8 mouse cellular contexts compared by ENCODE assay signal in genomic region chr16:67619906-67620781, GRCm38 (mm10). TPM values are rescaled to one million over a fixed set of nuclear protein-coding genes. Genes with fewer than 3 reads are reported as not detected.
DNase-seq lines count a peak whose midpoint lies in the region; ATAC-seq and TF ChIP-seq lines count a peak whose summit lies in the region.

No protein-coding gene starts in this region.

- H3K9me3 ChIP-seq in embryonic facial prominence, embryonic 11.5 days (replicated peaks; ENCODE audit: control insufficient read depth, low read length) = no peaks in the 10 kb centered on the region
- no peaks in the 10 kb centered on the region for H3K9me3 ChIP-seq in heart, embryonic 15.5 days (replicated peaks)
- H3K9me3 ChIP-seq in liver, embryonic 14.5 days (ENCODE audit: control insufficient read depth, low read length) = no peaks in the 10 kb centered on the region
- no peaks in the 10 kb centered on the region for H3K9me3 ChIP-seq in neural tube, embryonic 13.5 days

- peak overlapping the region; percentile 54 for H3K9ac ChIP-seq in embryonic facial prominence, embryonic 11.5 days (replicated peaks; ENCODE audit: low read length)
- H3K9ac ChIP-seq in heart, embryonic 15.5 days = peak overlapping the region; percentile 56
- no peak overlapping the region for H3K9ac ChIP-seq in liver, embryonic 14.5 days (replicated peaks)
- H3K9ac ChIP-seq in neural tube, embryonic 13.5 days = peak overlapping the region; percentile 90

- under 1% methylated on average over 48 of the region's 61 CpGs for WGBS in embryonic facial prominence, embryonic 11.5 days
- WGBS in heart, embryonic 15.5 days = under 1% methylated on average over 61 of the region's 61 CpGs
- WGBS in liver, embryonic 14.5 days (ENCODE audit: insufficient replicate concordance) = under 1% methylated on average over 56 of the region's 61 CpGs
- WGBS in neural tube, embryonic 13.5 days = under 1% methylated on average over 58 of the region's 61 CpGs

- no peak for TF ChIP-seq EP300 in liver, embryonic 14.5 days (IDR thresholded peaks at IDR 0.05; ENCODE audit: low read depth)

- no peak for TF ChIP-seq CTCF in C2C12 (IDR thresholded peaks at IDR 0.05; ENCODE audit: control insufficient read depth, insufficient read depth, insufficient read length)
- TF ChIP-seq CTCF in liver, embryonic 14.5 days (IDR thresholded peaks at IDR 0.05; ENCODE audit: low read depth) = 0 out of 2 replicates have a peak, but pooled peaks have one; percentile 5

- H3K4me2 ChIP-seq in embryonic facial prominence, embryonic 11.5 days (ENCODE audit: low read depth, low read length) = peak overlapping the region; percentile 87
- H3K4me2 ChIP-seq in heart, embryonic 15.5 days = peak overlapping the region; percentile 100
- peak overlapping the region; percentile 75 for H3K4me2 ChIP-seq in liver, embryonic 14.5 days (ENCODE audit: low read depth)
- peak overlapping the region; percentile 70 for H3K4me2 ChIP-seq in neural tube, embryonic 13.5 days

- peak overlapping the region; percentile 46 for H3ac ChIP-seq in C2C12 (ENCODE audit: control insufficient read depth, insufficient read length, low read depth)

- ATAC-seq in embryonic facial prominence, embryonic 11.5 days (replicated peaks; ENCODE audit: insufficient number of reproducible peaks, low FRiP score, low TSS enrichment, low read depth) = peak; percentile 74
- ATAC-seq in heart, embryonic 15.5 days (replicated peaks; ENCODE audit: insufficient number of reproducible peaks, insufficient read depth, low FRiP score, low read depth) = peak; percentile 16; the same call in 1 of the 2 replicates
- peak; percentile 29 for ATAC-seq in liver, embryonic 14.5 days (ENCODE audit: insufficient read depth)
- ATAC-seq in neural tube, embryonic 13.5 days (ENCODE audit: low read depth) = peak; percentile 71

- peak; percentile 35 for DNase-seq in adrenal gland, postnatal 14 days
- DNase-seq in embryonic facial prominence, embryonic 11.5 days (ENCODE audit: low spot score) = peak; percentile 67
- DNase-seq in kidney, postnatal 14 days = peak; percentile 25
- DNase-seq in liver, embryonic 14.5 days (ENCODE audit: low read depth in 3 of 3, low spot score in 3 of 3) = no peak
- peak; percentile 19 to 66 for DNase-seq in urinary bladder, postnatal 4 days (ENCODE audit: low spot score in 2 of 2)

- H3K4me3 ChIP-seq in C2C12 (ENCODE audit: insufficient read depth, poor library complexity, severe bottlenecking) = peak overlapping the region; percentile 11
- peak overlapping the region; percentile 73 for H3K4me3 ChIP-seq in embryonic facial prominence, embryonic 11.5 days (ENCODE audit: low read depth, low read length)
- peak overlapping the region; percentile 83 for H3K4me3 ChIP-seq in heart, embryonic 15.5 days
- peak overlapping the region; percentile 52 to 55 for H3K4me3 ChIP-seq in liver, embryonic 14.5 days (ENCODE audit: insufficient read depth in 1 of 2, low read depth in 2 of 2, low read length in 2 of 2)
- H3K4me3 ChIP-seq in neural tube, embryonic 13.5 days = peak overlapping the region; percentile 84

- no peak overlapping the region for H3K27ac ChIP-seq in embryonic facial prominence, embryonic 11.5 days (replicated peaks; ENCODE audit: low read depth, low read length)
- no peak overlapping the region for H3K27ac ChIP-seq in heart, embryonic 15.5 days
- no peak overlapping the region for H3K27ac ChIP-seq in liver, embryonic 14.5 days
- peak overlapping the region; percentile 95 for H3K27ac ChIP-seq in neural tube, embryonic 13.5 days (replicated peaks)

- no peaks in the 10 kb centered on the region for H3K36me3 ChIP-seq in C2C12 (ENCODE audit: control insufficient read depth, insufficient read depth)
- H3K36me3 ChIP-seq in embryonic facial prominence, embryonic 11.5 days (replicated peaks; ENCODE audit: control insufficient read depth, insufficient read depth, low read depth, low read length) = no peaks in the 10 kb centered on the region
- H3K36me3 ChIP-seq in heart, embryonic 15.5 days = no peaks in the 10 kb centered on the region
- no peaks in the 10 kb centered on the region for H3K36me3 ChIP-seq in liver, embryonic 14.5 days (replicated peaks; ENCODE audit: control insufficient read depth, insufficient read depth, low read depth)
- H3K36me3 ChIP-seq in neural tube, embryonic 13.5 days = no peaks in the 10 kb centered on the region

- peaks cover 11% of the 10 kb centered on the region for H3K27me3 ChIP-seq in C2C12 (ENCODE audit: control insufficient read depth, insufficient read depth, insufficient read length)
- H3K27me3 ChIP-seq in embryonic facial prominence, embryonic 11.5 days (ENCODE audit: control insufficient read depth, insufficient read depth, low read length) = 0 out of 2 replicates have a peak, but pooled peaks cover 4% of the 10 kb centered on the region
- peaks cover 36% of the 10 kb centered on the region for H3K27me3 ChIP-seq in heart, embryonic 15.5 days
- H3K27me3 ChIP-seq in liver, embryonic 14.5 days (ENCODE audit: control insufficient read depth, insufficient read depth, low read length) = peaks cover 31% of the 10 kb centered on the region
- no peaks in the 10 kb centered on the region; the same call in 1 of the 2 replicates for H3K27me3 ChIP-seq in neural tube, embryonic 13.5 days

- no peaks in the 10 kb centered on the region for H3K79me2 ChIP-seq in C2C12 (ENCODE audit: control insufficient read depth, insufficient read depth)

- no peaks in the 10 kb centered on the region for H3K79me3 ChIP-seq in C2C12 (ENCODE audit: low read depth)

- no peaks in the 10 kb centered on the region for H3K4me1 ChIP-seq in embryonic facial prominence, embryonic 11.5 days (ENCODE audit: control insufficient read depth, insufficient read depth, low read length)
- peaks cover 18% of the 10 kb centered on the region for H3K4me1 ChIP-seq in heart, embryonic 15.5 days (replicated peaks)
- H3K4me1 ChIP-seq in liver, embryonic 14.5 days (replicated peaks; ENCODE audit: control insufficient read depth in 2 of 2, insufficient read depth in 2 of 2, low read length in 1 of 2) = no peaks in the 10 kb centered on the region
- H3K4me1 ChIP-seq in neural tube, embryonic 13.5 days (replicated peaks) = peaks cover 12% of the 10 kb centered on the region; the same call in 1 of the 2 replicates

TF ChIP-seq in C2C12, 6 proteins besides CTCF, POLR2A, EP300 and RAD21:
- TF ChIP-seq USF1 (IDR thresholded peaks at IDR 0.05; ENCODE audit: low read depth) (no peak), CEBPB (IDR thresholded peaks at IDR 0.05; ENCODE audit: low read depth) (no peak), MYOD1 (IDR thresholded peaks at IDR 0.05; ENCODE audit: control insufficient read depth, insufficient read length, low read depth) (no peak), MYOG (IDR thresholded peaks at IDR 0.05; ENCODE audit: control insufficient read depth, extremely low read depth, insufficient read length) (no peak), FOSL1 (IDR thresholded peaks at IDR 0.05; ENCODE audit: insufficient read depth, low read length, poor library complexity, severe bottlenecking) (no peak), MAX (IDR thresholded peaks at IDR 0.05) (no peak)

RNA-seq across cellular contexts. Expression of gene Cadm2, which starts 0.6 kb away (rescaled TPM):
- polyA plus RNA-seq in C2C12 (2012; fragmentation: generic; extraction: Trizol) = not detected
- 0.56 and 1.4 TPM in 2 replicates for total RNA-seq in adrenal gland, postnatal 14 days (2021)
- polyA plus RNA-seq in embryonic facial prominence, embryonic 11.5 days (2014; fragmentation: Nextera tagmentation; extraction: Ambion mirVana) = 0.81 and 1.6 TPM in 2 replicates
- polyA plus RNA-seq in heart, embryonic 15.5 days (2015; fragmentation: Nextera tagmentation; extraction: Ambion mirVana) = 0.20 TPM in 2 replicates
- polyA plus RNA-seq in liver, embryonic 14.5 days (2012; rRNA removed) = 0.02 and 0.06 TPM in 2 replicates
- not detected in 2 replicates for polyA plus RNA-seq in liver, embryonic 14.5 days (2014; fragmentation: Nextera tagmentation; extraction: Ambion mirVana)
- 30.1 and 31.6 TPM in 2 replicates for polyA plus RNA-seq in neural tube, embryonic 13.5 days (2015; fragmentation: Nextera tagmentation; extraction: Ambion mirVana)

Comparison
In these comparisons a context has a peak if more than half of its experiments do, and no peak if none do; other contexts are left out.
1. H3K4me3 ChIP-seq: peak in every context shown above with its lines; median percentile 84 in neural tube, embryonic 13.5 days; 83 in heart, embryonic 15.5 days; 73 in embryonic facial prominence, embryonic 11.5 days; 54 in liver, embryonic 14.5 days; 11 in C2C12.
2. DNase-seq: peak in adrenal gland, postnatal 14 days (single experiment), embryonic facial prominence, embryonic 11.5 days (single experiment), kidney, postnatal 14 days (single experiment) and urinary bladder, postnatal 4 days (2 of 2); none in liver, embryonic 14.5 days (0 of 3).
3. ATAC-seq: peak in every context shown above with its lines; median percentile 74 in embryonic facial prominence, embryonic 11.5 days; 71 in neural tube, embryonic 13.5 days; 29 in liver, embryonic 14.5 days; 16 in heart, embryonic 15.5 days.
4. RNA of gene Cadm2, which starts 0.6 kb away (polyA plus RNA-seq): 30.1 to 31.6 TPM in neural tube, embryonic 13.5 days; 0.81 to 1.6 TPM in embryonic facial prominence, embryonic 11.5 days, 0.20 TPM in heart, embryonic 15.5 days, 0.02 to 0.06 TPM in liver, embryonic 14.5 days and not detected in C2C12 (single experiment); every median in the first group is over 10 times any median in the second.
5. Peak in every context shown above with its lines, with median percentiles within 50 percentile points of each other: H3K4me2 ChIP-seq.